Mouse (Mus musculus): ENCODE data around the gene Chrna9.

- TF ChIP-seq CTCF (IDR thresholded peaks at IDR 0.05; ENCODE audit: insufficient read depth, low read length) (no peak), POLR2A (IDR thresholded peaks at IDR 0.05; ENCODE audit: borderline replicate concordance, extremely low read depth, low read depth, low read length) (no peak)
Observed at GRCm38 (mm10) chr5:65968004-65968403, 33.3 kb downstream of the Chrna9 start.
